Mouse (Mus musculus): ENCODE results near the gene Gatc. TPM values are rescaled to one million over a fixed set of nuclear protein-coding genes. Genes with fewer than 3 reads are reported as not detected.
"Not testable (repeated sequence)": the region's sequence is repeated elsewhere in the genome, so short reads cannot be mapped to it uniquely, and the experiment has no call there.

The Gatc gene
- 27.3 and 30.6 TPM in 2 replicates for polyA plus RNA-seq (2016; fragmentation: Nextera tagmentation; extraction: Ambion mirVana)

- Histone ChIP-seq H3K36me3 (peaks cover 48% of the 10 kb centered on the region), H3K4me3 (replicated peaks) (peak within 1 kb of the TSS; percentile 87), H3K27ac (peak within 1 kb of the TSS; percentile 83), H3K4me1 (replicated peaks) (peaks cover 20% of the 10 kb centered on the region), H3K4me2 (peak within 1 kb of the TSS; percentile 78), H3K9me3 (no peaks in the 10 kb centered on the region), H3K27me3 (no peaks in the 10 kb centered on the region), H3K9ac (replicated peaks) (peak within 1 kb of the TSS; percentile 89)
- peak; percentile 80 for ATAC-seq (ENCODE audit: insufficient number of reproducible peaks, insufficient read depth, low FRiP score, low TSS enrichment, low read depth)
- under 1% methylated on average over 62 of the region's 62 CpGs for WGBS
Measured at GRCm38 (mm10) chr5:115340577-115341313, at the start of gene Gatc, which contains the start of gene Triap1. Gatc (minus strand) TSS chr5:115341178. Triap1 (plus strand) TSS chr5:115341225.

- WGBS: 71% methylated on average over 2 of the region's 2 CpGs
- not testable (repeated sequence) for H3K27ac ChIP-seq; H3K9ac ChIP-seq (replicated peaks); H3K27me3 ChIP-seq; H3K4me1 ChIP-seq (replicated peaks); H3K9me3 ChIP-seq; H3K36me3 ChIP-seq; H3K4me2 ChIP-seq; ATAC-seq (ENCODE audit: insufficient number of reproducible peaks, insufficient read depth, low FRiP score, low TSS enrichment, low read depth); H3K4me3 ChIP-seq (replicated peaks)
Measured at GRCm38 (mm10) chr5:115378882-115379281, 37.9 kb upstream of the Gatc start.

- Histone ChIP-seq H3K27me3 (no peaks in the 10 kb centered on the region; the same call in 1 of the 2 replicates), H3K4me1 (replicated peaks) (peaks cover 9% of the 10 kb centered on the region), H3K4me2 (no peak overlapping the region), H3K27ac (no peak overlapping the region), H3K9me3 (no peaks in the 10 kb centered on the region), H3K9ac (replicated peaks) (no peak overlapping the region), H3K36me3 (no peaks in the 10 kb centered on the region), H3K4me3 (replicated peaks) (no peak overlapping the region)
- 93% methylated on average over 2 of the region's 2 CpGs for WGBS
- no peak for ATAC-seq (ENCODE audit: insufficient number of reproducible peaks, insufficient read depth, low FRiP score, low TSS enrichment, low read depth)
Measured at GRCm38 (mm10) chr5:115375436-115375835, 34.5 kb upstream of the Gatc start.

GRCm38 (mm10) chr5:115374204-115374820, 33.3 kb upstream of the Gatc start:
- ATAC-seq (ENCODE audit: insufficient number of reproducible peaks, insufficient read depth, low FRiP score, low TSS enrichment, low read depth): no peak
- H3K27me3 ChIP-seq: no peaks in the 10 kb centered on the region; the same call in 1 of the 2 replicates
- H3K9ac ChIP-seq (replicated peaks): peak overlapping the region; percentile 62
- 23% methylated on average over 11 of the region's 11 CpGs for WGBS
- peak overlapping the region; percentile 36 for H3K4me3 ChIP-seq (replicated peaks)
- no peaks in the 10 kb centered on the region for H3K9me3 ChIP-seq
- H3K36me3 ChIP-seq: no peaks in the 10 kb centered on the region
- H3K4me1 ChIP-seq (replicated peaks): peaks cover 9% of the 10 kb centered on the region
- H3K4me2 ChIP-seq: peak overlapping the region; percentile 71
- no peak overlapping the region for H3K27ac ChIP-seq

GRCm38 (mm10) chr5:115373441-115374203, 32.6 kb upstream of the Gatc start:
- no peak for ATAC-seq (ENCODE audit: insufficient number of reproducible peaks, insufficient read depth, low FRiP score, low TSS enrichment, low read depth)
- Histone ChIP-seq H3K27me3 (no peaks in the 10 kb centered on the region; the same call in 1 of the 2 replicates), H3K9ac (replicated peaks) (peak overlapping the region; percentile 62), H3K4me3 (replicated peaks) (peak overlapping the region; percentile 36), H3K4me2 (peak overlapping the region; percentile 71), H3K9me3 (no peaks in the 10 kb centered on the region), H3K4me1 (replicated peaks) (peaks cover 9% of the 10 kb centered on the region), H3K36me3 (no peaks in the 10 kb centered on the region), H3K27ac (no peak overlapping the region)
- 24% methylated on average over 26 of the region's 26 CpGs for WGBS

GRCm38 (mm10) chr5:115371736-115372135, 30.8 kb upstream of the Gatc start:
- WGBS: 22% methylated on average over 9 of the region's 9 CpGs
- no peaks in the 10 kb centered on the region for H3K9me3 ChIP-seq
- H3K4me2 ChIP-seq: no peak overlapping the region
- no peak overlapping the region for H3K27ac ChIP-seq
- H3K27me3 ChIP-seq: no peaks in the 10 kb centered on the region; the same call in 1 of the 2 replicates
- H3K4me3 ChIP-seq (replicated peaks): no peak overlapping the region
- no peak for ATAC-seq (ENCODE audit: insufficient number of reproducible peaks, insufficient read depth, low FRiP score, low TSS enrichment, low read depth)
- H3K9ac ChIP-seq (replicated peaks): no peak overlapping the region
- H3K4me1 ChIP-seq (replicated peaks): peaks cover 9% of the 10 kb centered on the region
- no peaks in the 10 kb centered on the region for H3K36me3 ChIP-seq

- Histone ChIP-seq H3K9ac (replicated peaks) (no peak overlapping the region), H3K4me2 (no peak overlapping the region), H3K4me3 (replicated peaks) (no peak overlapping the region), H3K36me3 (no peaks in the 10 kb centered on the region), H3K9me3 (no peaks in the 10 kb centered on the region), H3K4me1 (replicated peaks) (peaks cover 9% of the 10 kb centered on the region), H3K27me3 (peaks cover 8% of the 10 kb centered on the region), H3K27ac (no peak overlapping the region)
- 88% methylated on average over 4 of the region's 4 CpGs for WGBS
- no peak for ATAC-seq (ENCODE audit: insufficient number of reproducible peaks, insufficient read depth, low FRiP score, low TSS enrichment, low read depth)
Measured at GRCm38 (mm10) chr5:115364782-115365181, 23.8 kb upstream of the Gatc start.

GRCm38 (mm10) chr5:115362819-115363714, 22.1 kb upstream of the Gatc start:
- Histone ChIP-seq H3K36me3 (no peaks in the 10 kb centered on the region), H3K4me2 (no peak overlapping the region), H3K27me3 (peaks cover 8% of the 10 kb centered on the region), H3K9ac (replicated peaks) (no peak overlapping the region), H3K9me3 (no peaks in the 10 kb centered on the region), H3K4me1 (replicated peaks) (peaks cover 9% of the 10 kb centered on the region), H3K4me3 (replicated peaks) (no peak overlapping the region), H3K27ac (no peak overlapping the region)
- ATAC-seq (ENCODE audit: insufficient number of reproducible peaks, insufficient read depth, low FRiP score, low TSS enrichment, low read depth): no peak
- WGBS: 19% methylated on average over 19 of the region's 19 CpGs

- no peak overlapping the region for H3K9ac ChIP-seq (replicated peaks)
- no peak overlapping the region for H3K4me3 ChIP-seq (replicated peaks)
- no peaks in the 10 kb centered on the region for H3K36me3 ChIP-seq
- H3K4me2 ChIP-seq: no peak overlapping the region
- no peak overlapping the region for H3K27ac ChIP-seq
- H3K4me1 ChIP-seq (replicated peaks): peaks cover 9% of the 10 kb centered on the region
- WGBS: 47% methylated on average over 7 of the region's 7 CpGs
- no peaks in the 10 kb centered on the region for H3K9me3 ChIP-seq
- ATAC-seq (ENCODE audit: insufficient number of reproducible peaks, insufficient read depth, low FRiP score, low TSS enrichment, low read depth): no peak
- peaks cover 8% of the 10 kb centered on the region for H3K27me3 ChIP-seq
Measured at GRCm38 (mm10) chr5:115362216-115362615, 21.2 kb upstream of the Gatc start.

GRCm38 (mm10) chr5:115359851-115360372, 18.9 kb upstream of the Gatc start:
- Histone ChIP-seq H3K9me3 (no peaks in the 10 kb centered on the region), H3K27me3 (peaks cover 8% of the 10 kb centered on the region), H3K27ac (no peak overlapping the region), H3K9ac (replicated peaks) (no peak overlapping the region), H3K4me1 (replicated peaks) (peaks cover 9% of the 10 kb centered on the region), H3K4me2 (no peak overlapping the region), H3K4me3 (replicated peaks) (no peak overlapping the region), H3K36me3 (no peaks in the 10 kb centered on the region)
- 43% methylated on average over 5 of the region's 5 CpGs for WGBS
- ATAC-seq (ENCODE audit: insufficient number of reproducible peaks, insufficient read depth, low FRiP score, low TSS enrichment, low read depth): no peak

Measured in limb, embryonic 12.5 days (tissue).